Mouse (Mus musculus): Measurements from ENCODE around the gene Slc25a44. TPM values are rescaled to one million over a fixed set of nuclear protein-coding genes. Genes with fewer than 3 reads are reported as not detected.

Gene Slc25a44
- total RNA-seq (2014; fragmentation: Nextera tagmentation) (62.0 and 62.3 TPM in 2 replicates), total RNA-seq (2017) (50.3 and 50.9 TPM in 2 replicates), polyA plus RNA-seq (2012) (17.4 and 23.0 TPM in 2 replicates)

DNA sequence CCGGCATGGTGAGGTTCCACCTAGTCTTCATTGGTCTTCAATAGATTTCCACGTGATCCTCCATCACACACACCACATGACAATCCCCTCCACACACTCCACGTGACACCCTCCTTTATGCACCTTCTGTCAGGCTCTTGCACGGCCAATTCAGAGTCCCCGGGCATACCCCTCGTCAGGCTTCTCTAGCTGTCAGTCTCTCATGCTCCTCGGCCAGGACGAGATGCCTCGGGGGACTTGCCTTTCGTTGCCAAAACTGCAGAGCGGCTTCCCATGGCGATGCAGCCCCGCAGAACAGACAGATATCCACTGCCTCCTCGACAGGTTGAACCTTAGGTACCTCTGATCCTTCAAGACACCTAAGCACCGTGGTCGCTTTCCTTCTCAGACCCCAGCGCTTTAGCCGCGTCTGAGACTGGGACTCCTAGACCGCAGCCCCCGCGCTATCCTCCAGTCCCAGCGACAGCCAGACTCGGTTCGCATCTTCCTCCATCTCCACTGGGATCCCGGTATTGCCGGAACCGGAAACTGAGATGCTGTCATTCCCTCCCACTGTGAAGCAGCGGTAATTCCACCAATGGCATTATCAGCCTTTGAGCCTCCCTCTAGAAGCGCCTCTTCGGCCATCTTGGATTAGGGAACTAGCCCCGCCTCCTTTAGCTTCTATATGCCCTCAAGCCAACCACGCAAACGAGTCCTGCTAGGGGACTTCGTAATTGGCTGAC, at the start of gene Slc25a44:
Gene Slc25a44 (minus strand): TSS at position 535 of the 725 bp plus-strand sequence.
- TF ChIP-seq CTCF (IDR thresholded peaks at IDR 0.05; ENCODE audit: low read depth, low read length) = no peak
- TF ChIP-seq POLR2AphosphoS5 (IDR thresholded peaks at IDR 0.05; ENCODE audit: insufficient replicate concordance, low read depth, low read length) = no peak
- TF ChIP-seq TAL1 (conservative IDR thresholded peaks at IDR 0.05; ENCODE audit: low read depth, low read length) = no peak
- no peak for TF ChIP-seq GATA1 (IDR thresholded peaks at IDR 0.05; ENCODE audit: borderline replicate concordance, low read length)
- TF ChIP-seq GATA2 (IDR thresholded peaks at IDR 0.05; ENCODE audit: borderline replicate concordance, low read depth, low read length) = no peak
- H3K4me1 ChIP-seq (ENCODE audit: insufficient read depth, low read depth, low read length) = peaks cover 72% of the 10 kb centered on the region
- H3K9me3 ChIP-seq (replicated peaks) = no peaks in the 10 kb centered on the region
- H3K36me3 ChIP-seq (replicated peaks) = peaks cover 33% of the 10 kb centered on the region
- peak; percentile 78 for ATAC-seq (ENCODE audit: extremely low read depth, insufficient number of reproducible peaks, low FRiP score, poor library complexity, severe bottlenecking)
- H3K27me3 ChIP-seq (ENCODE audit: insufficient read depth, low read length) = no peaks in the 10 kb centered on the region
- peak; percentile 90 for DNase-seq (ENCODE audit: low spot score)
- H3K4me3 ChIP-seq (ENCODE audit: low read depth, low read length) = peak within 1 kb of the TSS; percentile 79

DNA sequence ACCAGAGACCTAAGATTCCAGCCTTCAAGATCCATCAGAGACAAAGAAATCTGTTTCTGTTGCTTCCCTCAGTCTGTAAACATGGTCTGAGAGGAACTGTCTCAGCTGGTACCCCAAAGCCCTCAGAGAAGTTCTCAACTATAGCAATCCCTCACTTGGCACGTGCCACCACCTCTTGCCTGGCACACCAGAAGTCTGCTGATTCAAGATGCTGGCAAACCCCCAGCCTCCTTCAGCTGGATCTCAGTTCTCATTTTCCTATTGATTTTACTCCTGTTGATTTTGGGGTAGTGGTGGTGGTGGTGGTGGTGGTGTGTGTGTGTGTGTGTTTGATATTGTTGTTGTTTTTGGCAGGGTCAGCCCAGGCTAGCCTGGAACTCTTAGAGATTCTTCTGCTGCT, 48.6 kb upstream of the Slc25a44 start:
- H3K4me3 ChIP-seq (ENCODE audit: low read depth, low read length) = no peak overlapping the region
- peaks cover 23% of the 10 kb centered on the region for H3K27me3 ChIP-seq (ENCODE audit: insufficient read depth, low read length)
- no peaks in the 10 kb centered on the region for H3K36me3 ChIP-seq (replicated peaks)
- no peak for ATAC-seq (ENCODE audit: extremely low read depth, insufficient number of reproducible peaks, low FRiP score, poor library complexity, severe bottlenecking)
- peaks cover 14% of the 10 kb centered on the region for H3K4me1 ChIP-seq (ENCODE audit: insufficient read depth, low read depth, low read length)
- no peak for DNase-seq (ENCODE audit: low spot score)
- H3K9me3 ChIP-seq (replicated peaks) = no peaks in the 10 kb centered on the region
- TF ChIP-seq GATA2 (IDR thresholded peaks at IDR 0.05; ENCODE audit: borderline replicate concordance, low read depth, low read length) = no peak
- no peak for TF ChIP-seq POLR2AphosphoS5 (IDR thresholded peaks at IDR 0.05; ENCODE audit: insufficient replicate concordance, low read depth, low read length)
- TF ChIP-seq TAL1 (conservative IDR thresholded peaks at IDR 0.05; ENCODE audit: low read depth, low read length) = no peak
- no peak for TF ChIP-seq GATA1 (IDR thresholded peaks at IDR 0.05; ENCODE audit: borderline replicate concordance, low read length)
- TF ChIP-seq CTCF (IDR thresholded peaks at IDR 0.05; ENCODE audit: low read depth, low read length) = no peak

DNA sequence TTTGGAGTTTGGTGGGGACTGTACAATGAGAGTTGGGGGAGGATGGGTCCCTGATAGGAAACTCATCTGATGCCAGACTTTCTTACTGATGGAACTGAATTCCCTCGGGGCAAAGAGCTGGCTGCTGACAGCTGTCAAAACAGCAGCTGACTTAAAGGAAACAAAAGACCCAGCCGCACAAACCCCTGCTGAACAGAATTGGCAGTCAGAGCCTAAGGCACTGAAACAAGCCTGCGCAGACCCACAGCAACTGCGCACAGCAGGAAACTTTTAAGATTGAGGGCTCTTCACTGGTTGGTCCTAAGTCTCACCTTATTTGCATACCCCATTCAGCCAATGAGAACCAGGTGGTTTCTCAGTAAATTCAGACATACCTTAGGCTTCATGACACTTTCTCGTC, 48.1 kb upstream of the Slc25a44 start:
- peaks cover 23% of the 10 kb centered on the region for H3K27me3 ChIP-seq (ENCODE audit: insufficient read depth, low read length)
- DNase-seq (ENCODE audit: low spot score) (no peak), ATAC-seq (ENCODE audit: extremely low read depth, insufficient number of reproducible peaks, low FRiP score, poor library complexity, severe bottlenecking) (no peak)
- no peaks in the 10 kb centered on the region for H3K9me3 ChIP-seq (replicated peaks)
- TF ChIP-seq CTCF (IDR thresholded peaks at IDR 0.05; ENCODE audit: low read depth, low read length) (no peak), POLR2AphosphoS5 (IDR thresholded peaks at IDR 0.05; ENCODE audit: insufficient replicate concordance, low read depth, low read length) (no peak), TAL1 (conservative IDR thresholded peaks at IDR 0.05; ENCODE audit: low read depth, low read length) (no peak), GATA2 (IDR thresholded peaks at IDR 0.05; ENCODE audit: borderline replicate concordance, low read depth, low read length) (no peak), GATA1 (IDR thresholded peaks at IDR 0.05; ENCODE audit: borderline replicate concordance, low read length) (no peak)
- H3K4me1 ChIP-seq (ENCODE audit: insufficient read depth, low read depth, low read length) = peaks cover 12% of the 10 kb centered on the region
- H3K36me3 ChIP-seq (replicated peaks) = no peaks in the 10 kb centered on the region
- no peak overlapping the region for H3K4me3 ChIP-seq (ENCODE audit: low read depth, low read length)

DNA sequence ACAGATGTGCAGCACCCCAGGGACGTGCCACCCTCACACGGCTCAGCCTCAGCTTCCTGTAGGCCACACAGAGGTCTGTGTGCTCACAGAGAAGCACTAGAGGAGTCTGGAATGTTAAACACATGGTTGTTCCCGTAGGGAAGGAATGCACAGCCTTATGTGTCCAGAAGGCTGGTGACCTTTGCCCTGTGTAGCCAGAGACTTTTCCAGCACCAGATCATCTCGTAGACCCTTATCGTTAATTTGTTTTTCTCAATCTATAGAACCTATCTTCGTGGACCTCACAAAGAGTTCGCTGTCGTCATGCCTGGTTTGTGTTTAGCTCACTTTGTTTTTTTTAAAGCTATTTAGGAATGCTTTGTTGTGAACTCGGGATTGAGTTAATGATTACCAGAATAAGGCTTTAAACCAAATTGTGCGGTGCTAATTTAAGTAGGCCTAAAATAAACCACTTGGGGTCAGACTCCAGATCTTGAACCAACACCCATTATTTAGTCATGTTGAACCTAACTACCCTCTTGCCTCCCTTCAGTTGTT, 46.1 kb upstream of the Slc25a44 start:
- H3K27me3 ChIP-seq (ENCODE audit: insufficient read depth, low read length) = peaks cover 23% of the 10 kb centered on the region
- DNase-seq (ENCODE audit: low spot score) (no peak), ATAC-seq (ENCODE audit: extremely low read depth, insufficient number of reproducible peaks, low FRiP score, poor library complexity, severe bottlenecking) (no peak)
- H3K4me3 ChIP-seq (ENCODE audit: low read depth, low read length) = no peak overlapping the region
- peaks cover 13% of the 10 kb centered on the region for H3K4me1 ChIP-seq (ENCODE audit: insufficient read depth, low read depth, low read length)
- TF ChIP-seq GATA1 (IDR thresholded peaks at IDR 0.05; ENCODE audit: borderline replicate concordance, low read length) (no peak), CTCF (IDR thresholded peaks at IDR 0.05; ENCODE audit: low read depth, low read length) (no peak), GATA2 (IDR thresholded peaks at IDR 0.05; ENCODE audit: borderline replicate concordance, low read depth, low read length) (no peak), TAL1 (conservative IDR thresholded peaks at IDR 0.05; ENCODE audit: low read depth, low read length) (no peak), POLR2AphosphoS5 (IDR thresholded peaks at IDR 0.05; ENCODE audit: insufficient replicate concordance, low read depth, low read length) (no peak)
- H3K36me3 ChIP-seq (replicated peaks) = no peaks in the 10 kb centered on the region
- H3K9me3 ChIP-seq (replicated peaks) = no peaks in the 10 kb centered on the region

DNA sequence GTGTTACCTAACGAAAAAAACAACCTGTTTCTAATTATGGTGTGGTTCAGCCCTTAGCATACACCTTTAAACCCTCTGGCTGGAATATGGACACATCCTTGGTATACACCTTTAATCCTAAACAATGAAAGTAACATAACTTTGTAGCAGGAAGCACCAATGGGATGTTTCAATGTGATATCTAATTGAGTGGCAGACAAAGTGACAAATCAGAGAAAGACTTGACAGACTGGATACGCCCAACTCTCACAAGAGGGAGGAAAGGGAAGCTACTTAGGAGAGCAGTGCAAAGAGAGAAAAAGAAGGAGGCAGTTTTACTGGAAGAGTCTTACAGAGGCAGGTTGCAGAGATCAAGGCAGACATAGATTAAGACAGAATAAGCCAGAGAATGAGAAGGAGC, 44.5 kb upstream of the Slc25a44 start:
- ATAC-seq (ENCODE audit: extremely low read depth, insufficient number of reproducible peaks, low FRiP score, poor library complexity, severe bottlenecking) (no peak), DNase-seq (ENCODE audit: low spot score) (no peak)
- no peak overlapping the region for H3K4me3 ChIP-seq (ENCODE audit: low read depth, low read length)
- no peak for TF ChIP-seq GATA2 (IDR thresholded peaks at IDR 0.05; ENCODE audit: borderline replicate concordance, low read depth, low read length)
- no peak for TF ChIP-seq GATA1 (IDR thresholded peaks at IDR 0.05; ENCODE audit: borderline replicate concordance, low read length)
- no peak for TF ChIP-seq TAL1 (conservative IDR thresholded peaks at IDR 0.05; ENCODE audit: low read depth, low read length)
- H3K9me3 ChIP-seq (replicated peaks) = no peaks in the 10 kb centered on the region
- peaks cover 19% of the 10 kb centered on the region for H3K27me3 ChIP-seq (ENCODE audit: insufficient read depth, low read length)
- H3K36me3 ChIP-seq (replicated peaks) = no peaks in the 10 kb centered on the region
- peaks cover 15% of the 10 kb centered on the region for H3K4me1 ChIP-seq (ENCODE audit: insufficient read depth, low read depth, low read length)

DNA sequence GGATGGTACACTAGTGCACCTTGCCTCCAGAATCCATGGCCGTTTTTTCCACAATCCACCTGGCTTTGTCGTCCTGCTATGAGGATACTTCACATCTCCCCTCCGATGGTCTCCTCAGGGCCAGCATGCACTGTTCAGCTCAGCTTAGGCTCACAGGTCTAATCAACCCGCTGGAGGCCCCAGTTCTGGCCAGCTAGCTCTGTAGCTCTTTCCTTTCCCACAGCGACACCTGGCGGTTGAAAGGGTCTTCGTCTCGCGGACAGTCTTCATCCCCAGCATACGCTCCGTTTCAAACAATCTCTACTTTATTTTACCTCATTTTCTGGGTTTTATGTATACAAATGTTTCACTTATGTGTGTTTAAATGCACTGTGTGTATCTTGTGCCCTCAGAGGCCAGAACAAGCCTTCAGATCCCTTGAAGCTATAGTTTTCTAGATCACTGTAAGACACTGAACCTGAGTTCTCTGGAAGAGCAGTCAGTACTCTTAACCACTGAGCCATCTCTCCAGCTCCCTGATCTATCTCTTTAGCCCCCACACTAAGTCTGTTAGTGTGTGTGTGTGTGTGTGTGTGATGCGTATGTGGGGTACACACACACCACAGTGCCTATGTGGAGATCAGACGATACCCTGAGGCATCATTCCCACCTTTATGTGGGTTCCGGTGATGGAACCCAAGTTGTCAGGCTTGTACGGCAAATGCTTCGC, 42.3 kb upstream of the Slc25a44 start:
- Histone ChIP-seq H3K36me3 (replicated peaks) (no peaks in the 10 kb centered on the region), H3K9me3 (replicated peaks) (no peaks in the 10 kb centered on the region), H3K4me3 (ENCODE audit: low read depth, low read length) (no peak overlapping the region), H3K4me1 (ENCODE audit: insufficient read depth, low read depth, low read length) (peaks cover 17% of the 10 kb centered on the region), H3K27me3 (ENCODE audit: insufficient read depth, low read length) (peaks cover 10% of the 10 kb centered on the region)
- ATAC-seq (ENCODE audit: extremely low read depth, insufficient number of reproducible peaks, low FRiP score, poor library complexity, severe bottlenecking) (peak; percentile 34; the same call in 1 of the 2 replicates), DNase-seq (ENCODE audit: low spot score) (peak; percentile 61)
- TF ChIP-seq TAL1 (conservative IDR thresholded peaks at IDR 0.05; ENCODE audit: low read depth, low read length) (no peak), CTCF (IDR thresholded peaks at IDR 0.05; ENCODE audit: low read depth, low read length) (peak; percentile 79)
